Comparison of ENCODE assay signal across 9 mouse cellular contexts in the genomic region with DNA sequence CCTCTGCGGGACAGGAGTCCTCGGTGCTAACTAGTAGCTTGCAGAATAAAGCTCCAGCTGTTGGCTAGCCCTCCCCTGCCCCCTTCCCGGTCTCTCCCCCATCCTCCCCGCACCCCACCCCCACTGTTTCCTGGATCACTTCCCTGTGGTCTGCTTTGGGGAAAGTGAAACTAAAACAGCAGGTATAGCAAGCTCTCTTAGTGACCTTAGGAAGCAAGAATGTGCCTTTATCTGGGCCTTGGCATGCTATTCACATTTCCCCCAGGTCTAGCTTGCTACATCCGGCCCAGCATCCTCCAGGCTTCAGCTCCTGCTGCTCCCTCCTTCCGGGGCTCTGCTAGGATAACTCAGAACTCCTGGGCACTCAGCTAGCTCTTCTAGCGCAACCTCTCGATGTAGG. TPM values are rescaled to one million over a fixed set of nuclear protein-coding genes. Genes with fewer than 3 reads are reported as not detected.
DNase-seq lines count a peak whose midpoint lies in the region; ATAC-seq and TF ChIP-seq lines count a peak whose summit lies in the region.
"Had no signal": no experiment of that assay in that cellular context is flagged by ENCODE, and none has a peak within 500 bp of the region (broad histone marks: within the 10 kb centered on the region; RNA-seq: fewer than 3 reads in every experiment).

No protein-coding gene starts in this region.

- peaks cover 34% of the 10 kb centered on the region for H3K4me1 ChIP-seq in forebrain, embryonic 10.5 days
- H3K4me1 ChIP-seq in forebrain, embryonic 13.5 days = peaks cover 17% of the 10 kb centered on the region
- H3K4me1 ChIP-seq in ES-E14 (ENCODE audit: control insufficient read depth in 2 of 2, insufficient read depth in 2 of 2, low read length in 2 of 2, poor library complexity in 1 of 2) = peaks cover 0 to 35% of the 10 kb centered on the region in 2 experiments; a peak in 3 of 4 replicates
- peaks cover 33% of the 10 kb centered on the region for H3K4me1 ChIP-seq in liver, embryonic 13.5 days (replicated peaks)
- H3K4me1 ChIP-seq in midbrain, embryonic 15.5 days = peaks cover 10% of the 10 kb centered on the region; the same call in 1 of the 2 replicates

- no peaks in the 10 kb centered on the region for H3K9me3 ChIP-seq in forebrain, embryonic 10.5 days
- H3K9me3 ChIP-seq in forebrain, embryonic 13.5 days (replicated peaks) = no peaks in the 10 kb centered on the region
- no peaks in the 10 kb centered on the region for H3K9me3 ChIP-seq in ES-E14 (ENCODE audit: control insufficient read depth, insufficient read depth, low read depth, low read length)
- no peaks in the 10 kb centered on the region for H3K9me3 ChIP-seq in liver, embryonic 13.5 days (replicated peaks)
- H3K9me3 ChIP-seq in midbrain, embryonic 15.5 days = no peaks in the 10 kb centered on the region

- WGBS in forebrain, embryonic 10.5 days = 20% methylated on average over 8 of the region's 8 CpGs
- 31% methylated on average over 8 of the region's 8 CpGs for WGBS in forebrain, embryonic 13.5 days
- 13% methylated on average over 8 of the region's 8 CpGs for WGBS in liver, embryonic 13.5 days (ENCODE audit: insufficient replicate concordance)
- 24% methylated on average over 8 of the region's 8 CpGs for whole genome bisulfite sequencing in midbrain, embryonic 15.5 days

- H3K27ac ChIP-seq in forebrain, embryonic 10.5 days = peak overlapping the region; percentile 48
- no peak overlapping the region for H3K27ac ChIP-seq in forebrain, embryonic 13.5 days
- H3K27ac ChIP-seq in ES-E14 (ENCODE audit: insufficient read depth, low read depth, low read length, poor library complexity, severe bottlenecking) = peak overlapping the region; percentile 58
- no peak overlapping the region for H3K27ac ChIP-seq in liver, embryonic 13.5 days
- no peak overlapping the region for H3K27ac ChIP-seq in midbrain, embryonic 15.5 days

- H3K27me3 ChIP-seq in forebrain, embryonic 10.5 days (ENCODE audit: poor library complexity, severe bottlenecking) = peaks cover 68% of the 10 kb centered on the region
- peaks cover 38% of the 10 kb centered on the region for H3K27me3 ChIP-seq in forebrain, embryonic 13.5 days
- H3K27me3 ChIP-seq in liver, embryonic 13.5 days = peaks cover 80% of the 10 kb centered on the region
- H3K27me3 ChIP-seq in midbrain, embryonic 15.5 days (replicated peaks) = 0 out of 2 replicates have a peak, but pooled peaks cover 3% of the 10 kb centered on the region

- H3K4me2 ChIP-seq in forebrain, embryonic 13.5 days = no peak overlapping the region
- peak overlapping the region; percentile 34 for H3K4me2 ChIP-seq in liver, embryonic 13.5 days
- no peak overlapping the region for H3K4me2 ChIP-seq in midbrain, embryonic 15.5 days

- no peak for DNase-seq in forebrain, embryonic 10.5 days (ENCODE audit: extremely low spot score, low spot score)
- DNase-seq in ES-E14 (ENCODE audit: low read depth, low spot score) = no peak
- DNase-seq in heart, postnatal 10 days = peak; percentile 20 to 32
- no peak for DNase-seq in liver, embryonic 13.5 days
- DNase-seq in cerebellum, adult 9-10 months = no peak
- DNase-seq in urinary bladder, adult 2 months (ENCODE audit: low spot score) = no peak

- H3K9ac ChIP-seq in forebrain, embryonic 13.5 days = no peak overlapping the region
- H3K9ac ChIP-seq in ES-E14 (ENCODE audit: insufficient read depth, low read depth, low read length, poor library complexity, severe bottlenecking) = no peak overlapping the region
- H3K9ac ChIP-seq in liver, embryonic 13.5 days = no peak overlapping the region
- no peak overlapping the region for H3K9ac ChIP-seq in midbrain, embryonic 15.5 days

- in situ Hi-C loops in ES-E14 (cut with MboI; ENCODE audit: low sequenced_read_pairs in 2 of 2, unreplicated experiment in 2 of 2) = no loop called here

- H3K36me3 ChIP-seq in forebrain, embryonic 10.5 days (replicated peaks) = no peaks in the 10 kb centered on the region
- no peaks in the 10 kb centered on the region for H3K36me3 ChIP-seq in forebrain, embryonic 13.5 days (ENCODE audit: poor library complexity, severe bottlenecking)
- H3K36me3 ChIP-seq in ES-E14 (ENCODE audit: control insufficient read depth, insufficient read depth, low read length, poor library complexity, severe bottlenecking) = no peaks in the 10 kb centered on the region
- H3K36me3 ChIP-seq in liver, embryonic 13.5 days = no peaks in the 10 kb centered on the region
- H3K36me3 ChIP-seq in midbrain, embryonic 15.5 days (replicated peaks) = no peaks in the 10 kb centered on the region

- H3K4me3 ChIP-seq in forebrain, embryonic 10.5 days = peak overlapping the region; percentile 5; the same call in 1 of the 2 replicates
- H3K4me3 ChIP-seq in forebrain, embryonic 13.5 days = no peak overlapping the region
- no peak overlapping the region; a peak in 1 of 4 replicates for H3K4me3 ChIP-seq in ES-E14 (ENCODE audit: insufficient read depth in 1 of 2, low read depth in 1 of 2, low read length in 2 of 2, poor library complexity in 1 of 2, severe bottlenecking in 1 of 2)
- H3K4me3 ChIP-seq in liver, embryonic 13.5 days (replicated peaks) = peak overlapping the region; percentile 27
- no peak overlapping the region for H3K4me3 ChIP-seq in midbrain, embryonic 15.5 days

- no peak for ATAC-seq in forebrain, embryonic 13.5 days
- no peak for ATAC-seq in liver, embryonic 13.5 days (ENCODE audit: low read depth)
- no peak for ATAC-seq in midbrain, embryonic 15.5 days (replicated peaks)

- intact Hi-C loops in heart, postnatal 10 days (cut with DNase I) = no loop called here

TF ChIP-seq in ES-E14, 5 proteins besides CTCF, POLR2A, EP300 and RAD21:
- no peak for TF ChIP-seq ZNF384 (IDR thresholded peaks at IDR 0.05; ENCODE audit: low read depth, low read length)
- TF ChIP-seq ZC3H11A (IDR thresholded peaks at IDR 0.05; ENCODE audit: borderline replicate concordance, low read depth, low read length) = no peak
- TF ChIP-seq HCFC1 (IDR thresholded peaks at IDR 0.05; ENCODE audit: borderline replicate concordance, insufficient read depth, low read length) = no peak
- TF ChIP-seq CHD2 (IDR thresholded peaks at IDR 0.05; ENCODE audit: low read depth, low read length) = no peak
- no peak for TF ChIP-seq MAFK (IDR thresholded peaks at IDR 0.05; ENCODE audit: insufficient read depth, low read depth, low read length)

RNA-seq across cellular contexts. Expression of gene Pou3f1, which starts 10.0 kb away (rescaled TPM):
- polyA plus RNA-seq in forebrain, embryonic 10.5 days (2016; fragmentation: Nextera tagmentation; extraction: Ambion mirVana) = 2.7 and 3.0 TPM in 2 replicates
- polyA plus RNA-seq in forebrain, embryonic 13.5 days (2015; fragmentation: Nextera tagmentation; extraction: Ambion mirVana) = 12.0 and 13.2 TPM in 2 replicates
- total RNA-seq in ES-E14 (2012; rRNA removed) = 6.2 and 9.5 TPM in 2 replicates
- total RNA-seq in heart, postnatal 10 days (2021) = under 1 TPM; 0.12 to 0.26 TPM
- not detected in 2 replicates for polyA plus RNA-seq in liver, embryonic 13.5 days (2015; fragmentation: Nextera tagmentation; extraction: Ambion mirVana)
- polyA plus RNA-seq in urinary bladder, adult 2 months (2012; rRNA removed) = 0.14 and 0.18 TPM in 2 replicates
- 16.8 and 22.6 TPM in 2 replicates for polyA plus RNA-seq in midbrain, embryonic 15.5 days (2015; fragmentation: Nextera tagmentation; extraction: Ambion mirVana)

RNA-seq across cellular contexts. Expression of gene 3100002H09Rik, which starts 36.0 kb away (rescaled TPM):
- 0.31 and 0.61 TPM in 2 replicates for polyA plus RNA-seq in forebrain, embryonic 10.5 days (2016; fragmentation: Nextera tagmentation; extraction: Ambion mirVana)
- polyA plus RNA-seq in forebrain, embryonic 13.5 days (2015; fragmentation: Nextera tagmentation; extraction: Ambion mirVana) = 0.84 and 1.0 TPM in 2 replicates
- total RNA-seq in ES-E14 (2012; rRNA removed) = not detected in 2 replicates
- total RNA-seq in heart, postnatal 10 days (2021) = not detected
- polyA plus RNA-seq in liver, embryonic 13.5 days (2015; fragmentation: Nextera tagmentation; extraction: Ambion mirVana) = not detected in 2 replicates
- polyA plus RNA-seq in urinary bladder, adult 2 months (2012; rRNA removed) = not detected in 2 replicates
- 0.98 and 1.3 TPM in 2 replicates for polyA plus RNA-seq in midbrain, embryonic 15.5 days (2015; fragmentation: Nextera tagmentation; extraction: Ambion mirVana)
- polyA plus RNA-seq: C2C12 had no signal

RNA-seq across cellular contexts. Expression of gene Utp11, which starts 46.8 kb away (rescaled TPM):
- 63.0 and 65.9 TPM in 2 replicates for polyA plus RNA-seq in forebrain, embryonic 10.5 days (2016; fragmentation: Nextera tagmentation; extraction: Ambion mirVana)
- 49.9 and 59.1 TPM in 2 replicates for polyA plus RNA-seq in forebrain, embryonic 13.5 days (2015; fragmentation: Nextera tagmentation; extraction: Ambion mirVana)
- 29.2 and 39.7 TPM in 2 replicates for total RNA-seq in ES-E14 (2012; rRNA removed)
- 10 to 100 TPM; 13.8 to 16.8 TPM for total RNA-seq in heart, postnatal 10 days (2021)
- 37.5 and 48.1 TPM in 2 replicates for polyA plus RNA-seq in liver, embryonic 13.5 days (2015; fragmentation: Nextera tagmentation; extraction: Ambion mirVana)
- polyA plus RNA-seq in urinary bladder, adult 2 months (2012; rRNA removed) = 31.6 and 32.9 TPM in 2 replicates
- 36.8 and 41.8 TPM in 2 replicates for polyA plus RNA-seq in midbrain, embryonic 15.5 days (2015; fragmentation: Nextera tagmentation; extraction: Ambion mirVana)

RNA-seq across cellular contexts. Expression of gene Fhl3, which starts 53.9 kb away (rescaled TPM):
- polyA plus RNA-seq in forebrain, embryonic 10.5 days (2016; fragmentation: Nextera tagmentation; extraction: Ambion mirVana) = 5.5 and 8.7 TPM in 2 replicates
- polyA plus RNA-seq in forebrain, embryonic 13.5 days (2015; fragmentation: Nextera tagmentation; extraction: Ambion mirVana) = 2.6 and 3.2 TPM in 2 replicates
- total RNA-seq in ES-E14 (2012; rRNA removed) = 7.5 and 13.7 TPM in 2 replicates
- 10 to 100 TPM; 15.7 to 19.6 TPM for total RNA-seq in heart, postnatal 10 days (2021)
- polyA plus RNA-seq in liver, embryonic 13.5 days (2015; fragmentation: Nextera tagmentation; extraction: Ambion mirVana) = 3.1 and 3.6 TPM in 2 replicates
- polyA plus RNA-seq in urinary bladder, adult 2 months (2012; rRNA removed) = 2.7 and 5.2 TPM in 2 replicates
- 1.6 and 2.2 TPM in 2 replicates for polyA plus RNA-seq in midbrain, embryonic 15.5 days (2015; fragmentation: Nextera tagmentation; extraction: Ambion mirVana)

Comparison
In these comparisons a context has a peak if more than half of its experiments do, and no peak if none do; other contexts are left out.
1. H3K27ac ChIP-seq: peak in forebrain, embryonic 10.5 days (single experiment) and ES-E14 (single experiment); none in forebrain, embryonic 13.5 days (single experiment), liver, embryonic 13.5 days (single experiment) and midbrain, embryonic 15.5 days (single experiment).
2. H3K4me3 ChIP-seq: peak in forebrain, embryonic 10.5 days (single experiment) and liver, embryonic 13.5 days (single experiment); none in forebrain, embryonic 13.5 days (single experiment), ES-E14 (0 of 2) and midbrain, embryonic 15.5 days (single experiment).
3. DNase-seq: peak in heart, postnatal 10 days (2 of 2); none in forebrain, embryonic 10.5 days (single experiment), ES-E14 (single experiment), liver, embryonic 13.5 days (single experiment), cerebellum, adult 9-10 months (single experiment) and urinary bladder, adult 2 months (single experiment).